Mouse (Mus musculus): Measurements from ENCODE around the gene Hoxd4. TPM values are rescaled to one million over a fixed set of nuclear protein-coding genes. Genes with fewer than 3 reads are reported as not detected.

Hoxd4 gene
- polyA plus RNA-seq, 1 experiment from 2014 or later: 0.92 TPM

GRCm38 (mm10) chr2:74672481-74673362 is 39.0 kb upstream of the Hoxd4 start:
- Histone ChIP-seq H3K9me3 (no peaks in the 10 kb centered on the region), H3K36me3 (no peaks in the 10 kb centered on the region), H3K4me2 (peak overlapping the region; percentile 50), H3K4me1 (peaks cover 13% of the 10 kb centered on the region), H3K9ac (no peak overlapping the region), H3K27ac (no peak overlapping the region), H3K4me3 (replicated peaks) (peak overlapping the region; percentile 31; the same call in 1 of the 2 replicates), H3K27me3 (replicated peaks) (peaks cover 94% of the 10 kb centered on the region)
- ATAC-seq (ENCODE audit: insufficient read depth, low FRiP score, low read depth): no peak
- WGBS: 4% methylated on average over 34 of the region's 40 CpGs

- Histone ChIP-seq H3K4me1 (peaks cover 4% of the 10 kb centered on the region; the same call in 1 of the 2 replicates), H3K4me2 (no peak overlapping the region), H3K9me3 (no peaks in the 10 kb centered on the region), H3K27ac (no peak overlapping the region), H3K27me3 (replicated peaks) (peaks cover 94% of the 10 kb centered on the region), H3K36me3 (no peaks in the 10 kb centered on the region), H3K4me3 (replicated peaks) (no peak overlapping the region), H3K9ac (no peak overlapping the region)
- no peak for ATAC-seq (ENCODE audit: insufficient read depth, low FRiP score, low read depth)
- WGBS: 3% methylated on average over 24 of the region's 24 CpGs
These were observed 37.8 kb upstream of the Hoxd4 start for GRCm38 (mm10) chr2:74673835-74674425.

- Histone ChIP-seq H3K4me1 (peaks cover 4% of the 10 kb centered on the region; the same call in 1 of the 2 replicates), H3K4me2 (no peak within 1 kb of the TSS), H3K27me3 (replicated peaks) (peaks cover 96% of the 10 kb centered on the region), H3K9ac (no peak within 1 kb of the TSS), H3K27ac (no peak within 1 kb of the TSS), H3K4me3 (replicated peaks) (no peak within 1 kb of the TSS), H3K9me3 (no peaks in the 10 kb centered on the region), H3K36me3 (no peaks in the 10 kb centered on the region)
- 2% methylated on average over 47 of the region's 47 CpGs for WGBS
- ATAC-seq (ENCODE audit: insufficient read depth, low FRiP score, low read depth): no peak
These were observed 36.7 kb upstream of the Hoxd4 start, which contains the start of gene Hoxd12 for GRCm38 (mm10) chr2:74674881-74675665. Gene Hoxd12 (plus strand): TSS chr2:74675013.

GRCm38 (mm10) chr2:74675666-74676282 is 36.0 kb upstream of the Hoxd4 start:
- 5% methylated on average over 24 of the region's 24 CpGs for WGBS
- no peak for ATAC-seq (ENCODE audit: insufficient read depth, low FRiP score, low read depth)
- H3K4me2 ChIP-seq: no peak overlapping the region
- H3K4me3 ChIP-seq (replicated peaks): no peak overlapping the region
- no peaks in the 10 kb centered on the region for H3K9me3 ChIP-seq
- H3K9ac ChIP-seq: no peak overlapping the region
- H3K36me3 ChIP-seq: no peaks in the 10 kb centered on the region
- peaks cover 98% of the 10 kb centered on the region for H3K27me3 ChIP-seq (replicated peaks)
- no peak overlapping the region for H3K27ac ChIP-seq
- H3K4me1 ChIP-seq: peaks cover 4% of the 10 kb centered on the region; the same call in 1 of the 2 replicates

- 4% methylated on average over 9 of the region's 9 CpGs for WGBS
- H3K27ac ChIP-seq: no peak overlapping the region
- ATAC-seq (ENCODE audit: insufficient read depth, low FRiP score, low read depth): no peak
- H3K36me3 ChIP-seq: no peaks in the 10 kb centered on the region
- no peaks in the 10 kb centered on the region for H3K9me3 ChIP-seq
- no peak overlapping the region for H3K4me2 ChIP-seq
- H3K27me3 ChIP-seq (replicated peaks): peaks cover 99% of the 10 kb centered on the region
- peaks cover 6% of the 10 kb centered on the region; the same call in 1 of the 2 replicates for H3K4me1 ChIP-seq
- H3K9ac ChIP-seq: no peak overlapping the region
- no peak overlapping the region for H3K4me3 ChIP-seq (replicated peaks)
These were observed 35.2 kb upstream of the Hoxd4 start for GRCm38 (mm10) chr2:74676376-74677052.

GRCm38 (mm10) chr2:74677106-74677505 is 34.6 kb upstream of the Hoxd4 start:
- Histone ChIP-seq H3K27ac (no peak overlapping the region), H3K4me3 (replicated peaks) (no peak overlapping the region), H3K27me3 (replicated peaks) (peaks cover 99% of the 10 kb centered on the region)

GRCm38 (mm10) chr2:74678891-74679595 is 32.7 kb upstream of the Hoxd4 start, which contains the start of gene Hoxd11:
Gene Hoxd11 (plus strand): TSS chr2:74679557.
- Histone ChIP-seq H3K27ac (no peak within 1 kb of the TSS), H3K36me3 (no peaks in the 10 kb centered on the region), H3K4me1 (peaks cover 17% of the 10 kb centered on the region), H3K27me3 (replicated peaks) (peaks cover 100% of the 10 kb centered on the region), H3K4me3 (replicated peaks) (no peak within 1 kb of the TSS), H3K4me2 (no peak within 1 kb of the TSS), H3K9ac (no peak within 1 kb of the TSS), H3K9me3 (no peaks in the 10 kb centered on the region)
- WGBS: 4% methylated on average over 15 of the region's 15 CpGs
- no peak for ATAC-seq (ENCODE audit: insufficient read depth, low FRiP score, low read depth)

More at GRCm38 (mm10) chr2:74677106-74677505, 34.6 kb upstream of the Hoxd4 start:
- Histone ChIP-seq H3K4me1 (peaks cover 12% of the 10 kb centered on the region), H3K9ac (no peak overlapping the region), H3K36me3 (no peaks in the 10 kb centered on the region), H3K4me2 (no peak overlapping the region), H3K9me3 (no peaks in the 10 kb centered on the region)
- ATAC-seq (ENCODE audit: insufficient read depth, low FRiP score, low read depth): no peak
- 18% methylated on average over 2 of the region's 2 CpGs for WGBS

- no peak overlapping the region for H3K4me2 ChIP-seq
- WGBS: under 1% methylated on average over 26 of the region's 26 CpGs
- H3K27me3 ChIP-seq (replicated peaks): peaks cover 100% of the 10 kb centered on the region
- ATAC-seq (ENCODE audit: insufficient read depth, low FRiP score, low read depth): no peak
- H3K9me3 ChIP-seq: no peaks in the 10 kb centered on the region
- H3K4me3 ChIP-seq (replicated peaks): no peak overlapping the region
- H3K36me3 ChIP-seq: no peaks in the 10 kb centered on the region
- H3K9ac ChIP-seq: no peak overlapping the region
- peaks cover 17% of the 10 kb centered on the region for H3K4me1 ChIP-seq
- H3K27ac ChIP-seq: no peak overlapping the region
These were observed 32.1 kb upstream of the Hoxd4 start for GRCm38 (mm10) chr2:74679596-74679971.

- Histone ChIP-seq H3K27ac (no peak overlapping the region), H3K4me3 (replicated peaks) (no peak overlapping the region), H3K36me3 (no peaks in the 10 kb centered on the region), H3K9me3 (no peaks in the 10 kb centered on the region), H3K4me2 (no peak overlapping the region), H3K4me1 (peaks cover 17% of the 10 kb centered on the region), H3K27me3 (replicated peaks) (peaks cover 100% of the 10 kb centered on the region), H3K9ac (no peak overlapping the region)
- WGBS: under 1% methylated on average over 23 of the region's 23 CpGs
- ATAC-seq (ENCODE audit: insufficient read depth, low FRiP score, low read depth): no peak
These were observed 31.7 kb upstream of the Hoxd4 start for GRCm38 (mm10) chr2:74679980-74680379.

GRCm38 (mm10) chr2:74680561-74681398 is 30.9 kb upstream of the Hoxd4 start:
- Histone ChIP-seq H3K27me3 (replicated peaks) (peaks cover 98% of the 10 kb centered on the region), H3K36me3 (no peaks in the 10 kb centered on the region), H3K4me2 (no peak overlapping the region), H3K4me1 (peaks cover 17% of the 10 kb centered on the region), H3K4me3 (replicated peaks) (no peak overlapping the region), H3K27ac (no peak overlapping the region), H3K9ac (no peak overlapping the region), H3K9me3 (no peaks in the 10 kb centered on the region)
- 3% methylated on average over 21 of the region's 21 CpGs for WGBS
- ATAC-seq (ENCODE audit: insufficient read depth, low FRiP score, low read depth): no peak

All from stomach, embryonic 15.5 days (tissue).